In genomic region chr1:64792521-64793233, GRCm38 (mm10) we compare ENCODE assay signal across 9 mouse cellular contexts. TPM values are rescaled to one million over a fixed set of nuclear protein-coding genes. Genes with fewer than 3 reads are reported as not detected.
DNase-seq lines count a peak whose midpoint lies in the region; TF ChIP-seq lines count a peak whose summit lies in the region.
"Had no signal": no experiment of that assay in that cellular context is flagged by ENCODE, and none has a peak within 500 bp of the region (broad histone marks: within the 10 kb centered on the region; RNA-seq: fewer than 3 reads in every experiment).

No protein-coding gene starts in this region.

- peak; percentile 50 for DNase-seq in adrenal gland, postnatal 10 days
- DNase-seq in adrenal gland, postnatal 4 days (ENCODE audit: low spot score in 2 of 2): no peak
- DNase-seq in lung, adult 18-20 months: peak; percentile 41 to 69
- DNase-seq in lung, adult 2 months: no peak
- DNase-seq in kidney, postnatal 14 days: peak; percentile 36
- peak; percentile 58 for DNase-seq in yolk sac, embryonic 10.5 days (ENCODE audit: low spot score)
- DNase-seq in cerebellum, adult 11-12 months: no peak
- no peak for DNase-seq in right cerebral cortex, postnatal 4 days

- no peak overlapping the region for H3K4me3 ChIP-seq in lung, adult 2 months (replicated peaks; ENCODE audit: extremely low read depth, low read depth, low read length)
- H3K4me3 ChIP-seq: embryonic facial prominence, embryonic 12.5 days had no signal

- WGBS in lung, adult 2 months: 40% methylated on average over 11 of the region's 11 CpGs

- no peak for TF ChIP-seq POLR2A in lung, adult 2 months (IDR thresholded peaks at IDR 0.05; ENCODE audit: borderline replicate concordance, extremely low read depth, low read depth, low read length)

- H3K4me1 ChIP-seq in lung, adult 2 months (ENCODE audit: control insufficient read depth, insufficient read depth, low read length): peaks cover 15% of the 10 kb centered on the region

- no peak for TF ChIP-seq CTCF in lung, adult 2 months (IDR thresholded peaks at IDR 0.05; ENCODE audit: insufficient read depth, low read length)

RNA-seq across cellular contexts. Expression of gene Fzd5, which starts 55.1 kb away (rescaled TPM):
- 10 to 100 TPM; 12.1 to 13.7 TPM for total RNA-seq in adrenal gland, postnatal 10 days (2021)
- total RNA-seq in adrenal gland, postnatal 4 days (2021): 10 to 100 TPM; 29.5 to 29.7 TPM
- polyA plus RNA-seq in lung, adult 2 months (2012; rRNA removed): 28.2 and 30.9 TPM in 2 replicates

Comparison
In these comparisons a context has a peak if more than half of its experiments do, and no peak if none do; other contexts are left out.
1. DNase-seq: peak in adrenal gland, postnatal 10 days (single experiment), lung, adult 18-20 months (2 of 2), kidney, postnatal 14 days (single experiment) and yolk sac, embryonic 10.5 days (single experiment); none in adrenal gland, postnatal 4 days (0 of 2), lung, adult 2 months (single experiment), cerebellum, adult 11-12 months (single experiment) and right cerebral cortex, postnatal 4 days (single experiment).